Mouse (Mus musculus) hindbrain, embryonic 11.5 days (tissue): ENCODE data around the gene Etl4. TPM values are rescaled to one million over a fixed set of nuclear protein-coding genes. Genes with fewer than 3 reads are reported as not detected.

Experiments used
- ATAC-seq: fragments of 200-750 bp; cut with Nextera tagmentation; 2 replicates; pipeline ENCODE4 v1.8.0; 2017; ENCODE audit warnings: mild to moderate bottlenecking, moderate TSS enrichment, moderate library complexity; ENCODE audit not compliant: low FRiP score
- DNase-seq: peaks from one replicate; pipeline ENCODE4 v3.0.0-alpha.2; 2015; ENCODE audit warnings: low spot score
- H3K27ac ChIP-seq: fragments of 300-500 bp; sonication (generic); 2 replicates; pipeline ENCODE4 v1.5.1; 2014; ENCODE audit warnings: mild to moderate bottlenecking, low read depth, low read length
- H3K27me3 ChIP-seq: fragments of 300-500 bp; sonication (generic); 2 replicates; pipeline ENCODE4 v1.6.1; 2014; ENCODE audit warnings: mild to moderate bottlenecking, low read length, moderate library complexity, mixed read lengths; ENCODE audit not compliant: control insufficient read depth, insufficient read depth
- H3K36me3 ChIP-seq: fragments of 300-500 bp; sonication (generic); 2 replicates; pipeline ENCODE4 v1.6.1; 2014; ENCODE audit warnings: mild to moderate bottlenecking, low read length, moderate library complexity, mixed read lengths; ENCODE audit not compliant: control insufficient read depth, insufficient read depth
- H3K4me1 ChIP-seq: fragments of 300-500 bp; sonication (generic); replicated peaks from 2 replicates; pipeline ENCODE4 v1.6.1; 2014; ENCODE audit warnings: low read length, mixed read lengths; ENCODE audit not compliant: control insufficient read depth, insufficient read depth
- H3K4me2 ChIP-seq: fragments of 300-500 bp; sonication (generic); replicated peaks from 2 replicates; pipeline ENCODE4 v1.6.1; 2014; ENCODE audit warnings: mild to moderate bottlenecking, low read depth, low read length
- H3K4me3 ChIP-seq: fragments of 300-500 bp; sonication (generic); 2 replicates; pipeline ENCODE4 v1.5.1; 2014; ENCODE audit warnings: low read depth, low read length
- H3K9ac ChIP-seq: fragments of 300-500 bp; sonication (generic); 2 replicates; pipeline ENCODE4 v1.6.1; 2014; ENCODE audit warnings: low read depth, low read length
- H3K9me3 ChIP-seq: fragments of 300-500 bp; sonication (generic); 2 replicates; pipeline ENCODE4 v1.6.1; 2016; ENCODE audit warnings: low read length; ENCODE audit not compliant: control insufficient read depth
- WGBS: fragments of 180-500 bp; shearing (Covaris S2); extraction: QIAGEN DNeasy Blood & Tissue Kit; methylation state at CpG from one replicate; pipeline ENCODE4 v1.1.7; 2014; 5-methylcytosine and 5-hydroxymethylcytosine counted together
- polyA plus RNA-seq: library from polyadenylated mRNA; unstranded; fragments of >200 nt; fragmentation: Nextera tagmentation; extraction: Ambion mirVana; gene quantifications from 2 replicates; pipeline ENCODE4 v1.2.1, GENCODE M21; 2014

Gene Etl4
- polyA plus RNA-seq, 1 experiment from 2014 or later = 26.2 TPM

GRCm38 (mm10) chr2:20583032-20583431 is 673.5 kb downstream of the Etl4 start:
- H3K4me3 ChIP-seq = no peak overlapping the region
- no peak for ATAC-seq
- H3K4me1 ChIP-seq = no peaks in the 10 kb centered on the region
- DNase-seq = no peak
- no peak overlapping the region for H3K9ac ChIP-seq
- no peaks in the 10 kb centered on the region for H3K36me3 ChIP-seq
- H3K27ac ChIP-seq = no peak overlapping the region
- no peaks in the 10 kb centered on the region for H3K27me3 ChIP-seq
- no peaks in the 10 kb centered on the region for H3K9me3 ChIP-seq
- H3K4me2 ChIP-seq = no peak overlapping the region

GRCm38 (mm10) chr2:20583562-20584153 is 674.1 kb downstream of the Etl4 start:
- Histone ChIP-seq H3K4me1 (no peaks in the 10 kb centered on the region), H3K9me3 (no peaks in the 10 kb centered on the region), H3K9ac (no peak overlapping the region), H3K36me3 (no peaks in the 10 kb centered on the region), H3K4me2 (no peak overlapping the region), H3K27me3 (no peaks in the 10 kb centered on the region), H3K27ac (no peak overlapping the region), H3K4me3 (no peak overlapping the region)
- no peak for DNase-seq
- 90% methylated on average over 6 of the region's 6 CpGs for WGBS
- no peak for ATAC-seq

GRCm38 (mm10) chr2:20587913-20588312 is 678.3 kb downstream of the Etl4 start:
- ATAC-seq (no peak), DNase-seq (no peak)
- WGBS = 88% methylated on average over 2 of the region's 2 CpGs
- no peak overlapping the region for H3K27ac ChIP-seq
- no peaks in the 10 kb centered on the region for H3K36me3 ChIP-seq
- H3K27me3 ChIP-seq = no peaks in the 10 kb centered on the region
- H3K4me3 ChIP-seq = no peak overlapping the region
- H3K9ac ChIP-seq = no peak overlapping the region
- H3K4me1 ChIP-seq = no peaks in the 10 kb centered on the region
- H3K9me3 ChIP-seq = no peaks in the 10 kb centered on the region
- H3K4me2 ChIP-seq = no peak overlapping the region

GRCm38 (mm10) chr2:20588631-20589030 is 679.1 kb downstream of the Etl4 start:
- no peak overlapping the region for H3K9ac ChIP-seq
- no peaks in the 10 kb centered on the region for H3K9me3 ChIP-seq
- no peaks in the 10 kb centered on the region for H3K4me1 ChIP-seq
- H3K27me3 ChIP-seq = no peaks in the 10 kb centered on the region
- no peaks in the 10 kb centered on the region for H3K36me3 ChIP-seq
- H3K4me3 ChIP-seq = no peak overlapping the region
- no peak overlapping the region for H3K27ac ChIP-seq
- ATAC-seq (no peak), DNase-seq (no peak)
- H3K4me2 ChIP-seq = no peak overlapping the region

GRCm38 (mm10) chr2:20594129-20594528 is 684.5 kb downstream of the Etl4 start:
- Histone ChIP-seq H3K27me3 (no peaks in the 10 kb centered on the region), H3K9ac (no peak overlapping the region), H3K27ac (no peak overlapping the region), H3K4me2 (no peak overlapping the region), H3K4me3 (no peak overlapping the region), H3K9me3 (no peaks in the 10 kb centered on the region), H3K4me1 (no peaks in the 10 kb centered on the region), H3K36me3 (no peaks in the 10 kb centered on the region)
- DNase-seq = no peak
- WGBS = 87% methylated on average over 2 of the region's 2 CpGs
- no peak for ATAC-seq

GRCm38 (mm10) chr2:20595000-20595399 is 685.4 kb downstream of the Etl4 start:
- no peaks in the 10 kb centered on the region for H3K4me1 ChIP-seq
- ATAC-seq (no peak), DNase-seq (no peak)
- no peak overlapping the region for H3K9ac ChIP-seq
- 86% methylated on average over 3 of the region's 3 CpGs for WGBS
- H3K36me3 ChIP-seq = no peaks in the 10 kb centered on the region
- no peak overlapping the region for H3K4me2 ChIP-seq
- no peak overlapping the region for H3K4me3 ChIP-seq
- no peaks in the 10 kb centered on the region for H3K9me3 ChIP-seq
- H3K27ac ChIP-seq = no peak overlapping the region
- no peaks in the 10 kb centered on the region for H3K27me3 ChIP-seq

GRCm38 (mm10) chr2:20596558-20596957 is 687.0 kb downstream of the Etl4 start:
- no peaks in the 10 kb centered on the region for H3K9me3 ChIP-seq
- H3K9ac ChIP-seq = no peak overlapping the region
- H3K4me1 ChIP-seq = no peaks in the 10 kb centered on the region
- DNase-seq (no peak), ATAC-seq (no peak)
- 99% methylated on average over 3 of the region's 3 CpGs for WGBS
- H3K27me3 ChIP-seq = no peaks in the 10 kb centered on the region
- H3K4me2 ChIP-seq = no peak overlapping the region
- H3K36me3 ChIP-seq = no peaks in the 10 kb centered on the region
- H3K27ac ChIP-seq = no peak overlapping the region
- H3K4me3 ChIP-seq = no peak overlapping the region

- Histone ChIP-seq H3K4me2 (no peak overlapping the region), H3K27ac (no peak overlapping the region), H3K9ac (no peak overlapping the region), H3K27me3 (no peaks in the 10 kb centered on the region), H3K36me3 (no peaks in the 10 kb centered on the region), H3K4me1 (no peaks in the 10 kb centered on the region), H3K4me3 (no peak overlapping the region), H3K9me3 (no peaks in the 10 kb centered on the region)
- ATAC-seq = no peak
- 49% methylated on average over 2 of the region's 2 CpGs for WGBS
- DNase-seq = no peak
Measured at GRCm38 (mm10) chr2:20597193-20597592, 687.6 kb downstream of the Etl4 start.

GRCm38 (mm10) chr2:20602656-20603055 is 693.1 kb downstream of the Etl4 start:
- Histone ChIP-seq H3K36me3 (no peaks in the 10 kb centered on the region), H3K4me3 (no peak overlapping the region), H3K9ac (no peak overlapping the region), H3K4me1 (no peaks in the 10 kb centered on the region), H3K9me3 (no peaks in the 10 kb centered on the region), H3K27ac (no peak overlapping the region), H3K4me2 (no peak overlapping the region), H3K27me3 (no peaks in the 10 kb centered on the region)
- DNase-seq (no peak), ATAC-seq (no peak)
- 75% methylated on average over 2 of the region's 2 CpGs for WGBS
